Mouse (Mus musculus) limb, embryonic 12.5 days (tissue): ENCODE measurements around the gene Tgm2. TPM values are rescaled to one million over a fixed set of nuclear protein-coding genes. Genes with fewer than 3 reads are reported as not detected.

ENCODE experiments used
- ATAC-seq: fragments of 200-750 bp; cut with Nextera tagmentation; 2 replicates; pipeline ENCODE4 v1.8.0; 2017; ENCODE audit warnings: low read depth, moderate TSS enrichment; ENCODE audit not compliant: insufficient number of reproducible peaks, insufficient read depth, low FRiP score, low TSS enrichment
- H3K27ac ChIP-seq: fragments of 300-500 bp; sonication (generic); 2 replicates; pipeline ENCODE4 v1.5.1; 2016; ENCODE audit warnings: mild to moderate bottlenecking, moderate library complexity
- H3K27me3 ChIP-seq: fragments of 300-500 bp; sonication (generic); 2 replicates; pipeline ENCODE4 v1.6.1; 2016; ENCODE audit warnings: mild to moderate bottlenecking, moderate library complexity
- H3K36me3 ChIP-seq: fragments of 300-500 bp; sonication (generic); 2 replicates; pipeline ENCODE4 v1.6.1; 2016; ENCODE audit warnings: mild to moderate bottlenecking, moderate library complexity
- H3K4me1 ChIP-seq: fragments of 300-500 bp; sonication (generic); replicated peaks from 2 replicates; pipeline ENCODE4 v1.6.1; 2016
- H3K4me2 ChIP-seq: fragments of 300-500 bp; sonication (generic); 2 replicates; pipeline ENCODE4 v1.6.1; 2016; ENCODE audit warnings: mild to moderate bottlenecking, moderate library complexity
- H3K4me3 ChIP-seq: fragments of 300-500 bp; sonication (generic); replicated peaks from 2 replicates; pipeline ENCODE4 v1.5.1; 2016; ENCODE audit warnings: mild to moderate bottlenecking
- H3K9ac ChIP-seq: fragments of 300-500 bp; sonication (generic); replicated peaks from 2 replicates; pipeline ENCODE4 v1.6.1; 2016; ENCODE audit warnings: mild to moderate bottlenecking, moderate library complexity
- H3K9me3 ChIP-seq: fragments of 300-500 bp; sonication (generic); 2 replicates; pipeline ENCODE4 v1.6.1; 2016; ENCODE audit warnings: mild to moderate bottlenecking, moderate library complexity
- WGBS: fragments of 180-500 bp; shearing (Covaris S2); methylation state at CpG from one replicate; pipeline ENCODE4 v1.1.7; 2016; 5-methylcytosine and 5-hydroxymethylcytosine counted together
- polyA plus RNA-seq: library from polyadenylated mRNA; unstranded; fragments of >200 nt; fragmentation: Nextera tagmentation; extraction: Ambion mirVana; gene quantifications from 2 replicates; pipeline ENCODE4 v1.2.1, GENCODE M21; 2016

Tgm2 gene
- polyA plus RNA-seq, 1 experiment from 2014 or later: 2.6 TPM

DNA sequence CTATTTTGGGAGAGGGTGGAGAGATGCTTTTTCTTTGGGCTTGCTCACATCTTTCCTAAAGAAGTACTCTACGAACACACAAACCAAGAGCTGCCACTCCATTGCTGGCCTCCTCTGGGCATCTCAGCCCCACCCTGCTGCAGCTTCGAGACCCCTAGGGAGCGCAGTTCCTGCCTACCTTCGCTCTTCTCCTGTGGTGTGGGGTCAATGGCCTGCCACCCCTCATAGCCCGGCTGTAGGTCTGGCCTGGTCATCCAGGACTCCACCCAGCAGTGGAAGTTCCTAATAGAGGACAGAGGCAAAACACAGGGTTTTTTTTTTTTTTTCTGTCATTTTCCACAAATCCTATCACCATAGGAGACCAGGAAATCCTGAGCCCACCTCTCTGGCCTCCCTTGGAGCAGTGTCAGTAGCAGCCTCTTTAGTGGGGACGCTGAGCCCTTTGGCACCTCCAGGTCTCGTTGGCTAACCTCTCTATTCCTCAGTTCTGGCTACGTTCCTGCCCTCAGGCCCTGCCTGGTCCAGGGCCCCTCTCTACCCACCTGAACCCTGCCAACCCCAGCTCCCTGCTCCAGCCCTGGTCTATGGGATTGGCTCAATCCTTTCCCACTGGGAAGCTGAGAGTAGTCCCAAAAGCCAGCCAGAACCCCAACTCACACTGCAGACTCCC, 17.6 kb downstream of the Tgm2 start:
- no peaks in the 10 kb centered on the region for H3K27me3 ChIP-seq
- H3K4me3 ChIP-seq: no peak overlapping the region
- no peak for ATAC-seq
- H3K9ac ChIP-seq: no peak overlapping the region
- H3K9me3 ChIP-seq: no peaks in the 10 kb centered on the region
- H3K27ac ChIP-seq: no peak overlapping the region
- H3K36me3 ChIP-seq: no peaks in the 10 kb centered on the region
- H3K4me1 ChIP-seq: peaks cover 21% of the 10 kb centered on the region
- H3K4me2 ChIP-seq: no peak overlapping the region
- WGBS: 76% methylated on average over 8 of the region's 8 CpGs

- Histone ChIP-seq H3K4me1 (peaks cover 21% of the 10 kb centered on the region), H3K27me3 (no peaks in the 10 kb centered on the region), H3K4me2 (no peak overlapping the region), H3K9me3 (no peaks in the 10 kb centered on the region), H3K9ac (no peak overlapping the region), H3K36me3 (no peaks in the 10 kb centered on the region), H3K27ac (no peak overlapping the region), H3K4me3 (no peak overlapping the region)
- 88% methylated on average over 7 of the region's 7 CpGs for WGBS
- no peak for ATAC-seq
Observed at GRCm38 (mm10) chr2:158127872-158128271, 18.4 kb downstream of the Tgm2 start.

DNA sequence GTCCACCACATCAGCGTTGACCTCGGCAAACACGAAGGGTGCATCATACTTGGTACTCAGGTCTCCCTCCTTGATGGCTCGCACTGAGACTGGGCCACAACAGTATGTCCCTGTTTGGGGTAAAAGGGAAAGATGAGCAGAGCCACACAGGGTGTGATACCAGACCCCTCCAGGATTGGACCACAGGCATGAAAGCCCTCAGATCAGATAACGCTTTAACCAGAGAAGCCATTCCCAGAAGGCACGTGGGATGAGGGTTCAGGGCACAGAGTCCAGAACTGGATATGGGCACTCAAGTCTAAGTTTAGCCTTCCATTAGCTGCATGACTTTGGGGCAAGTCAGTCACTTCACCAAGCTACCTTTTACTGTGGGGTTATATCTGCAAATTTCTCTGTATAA, 19.0 kb downstream of the Tgm2 start:
- no peak for ATAC-seq
- H3K36me3 ChIP-seq: no peaks in the 10 kb centered on the region
- no peak overlapping the region for H3K27ac ChIP-seq
- no peaks in the 10 kb centered on the region for H3K27me3 ChIP-seq
- no peak overlapping the region for H3K4me2 ChIP-seq
- no peak overlapping the region for H3K4me3 ChIP-seq
- WGBS: 83% methylated on average over 6 of the region's 6 CpGs
- no peaks in the 10 kb centered on the region for H3K9me3 ChIP-seq
- H3K9ac ChIP-seq: no peak overlapping the region
- H3K4me1 ChIP-seq: peaks cover 21% of the 10 kb centered on the region

DNA sequence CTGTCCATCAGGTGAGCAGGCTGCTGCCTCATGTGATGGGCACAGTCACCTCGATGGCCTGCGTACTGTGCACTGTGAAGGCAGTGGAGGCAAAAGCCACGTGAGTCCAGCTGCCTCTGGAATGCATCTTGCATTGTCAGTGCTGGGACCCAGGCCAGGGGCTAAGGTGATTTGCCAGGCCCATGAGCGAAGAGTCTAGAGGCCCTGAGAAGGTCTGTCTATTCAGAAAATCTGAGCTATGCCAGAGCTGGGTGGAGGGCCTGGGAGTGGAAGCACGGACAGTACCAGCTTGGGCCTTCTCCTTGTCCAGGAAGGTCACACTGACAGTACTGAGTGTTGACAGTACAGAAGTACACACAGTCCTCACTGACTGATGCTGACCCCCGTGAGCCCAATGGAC, 23.4 kb downstream of the Tgm2 start:
- Histone ChIP-seq H3K27me3 (no peaks in the 10 kb centered on the region), H3K4me2 (no peak overlapping the region), H3K36me3 (no peaks in the 10 kb centered on the region), H3K9me3 (no peaks in the 10 kb centered on the region), H3K4me1 (peaks cover 5% of the 10 kb centered on the region; the same call in 1 of the 2 replicates), H3K4me3 (no peak overlapping the region), H3K27ac (no peak overlapping the region), H3K9ac (no peak overlapping the region)
- ATAC-seq: no peak
- 85% methylated on average over 6 of the region's 6 CpGs for WGBS

DNA sequence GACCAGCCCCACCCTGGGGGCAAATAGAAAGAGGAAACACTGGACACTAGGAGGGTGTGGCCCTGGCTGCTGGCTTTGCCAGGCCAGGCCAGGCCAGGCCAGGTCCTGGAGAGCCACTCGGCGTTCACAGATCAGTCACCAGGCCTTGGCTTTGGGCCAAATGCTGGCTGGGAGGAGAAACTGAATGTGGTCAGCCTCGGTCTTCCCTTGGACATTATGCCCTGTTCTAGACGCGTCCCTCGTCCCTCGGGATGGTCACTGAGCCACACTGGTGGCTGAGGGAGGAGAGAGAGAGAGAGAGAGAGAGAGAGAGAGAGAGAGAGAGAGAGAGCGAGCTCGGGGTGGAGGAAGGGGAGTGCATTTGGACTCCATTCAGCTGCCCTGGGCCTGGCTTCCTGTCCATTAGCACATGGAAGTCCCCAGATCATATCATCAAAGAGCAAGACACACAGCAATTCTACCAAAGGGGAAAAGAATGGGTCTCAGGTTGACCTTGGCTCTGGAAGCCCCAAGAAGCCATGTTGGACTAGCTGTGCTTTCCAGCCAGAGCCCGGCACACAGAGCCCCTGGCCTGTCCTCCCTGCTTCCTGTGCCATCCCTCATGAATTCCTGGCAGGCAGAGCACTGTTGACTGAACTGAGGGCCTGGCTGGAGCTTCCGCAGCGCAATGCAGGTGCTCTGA, 24.4 kb downstream of the Tgm2 start:
- Histone ChIP-seq H3K27me3 (no peaks in the 10 kb centered on the region), H3K4me1 (peaks cover 5% of the 10 kb centered on the region; the same call in 1 of the 2 replicates), H3K4me3 (no peak overlapping the region), H3K27ac (no peak overlapping the region), H3K9me3 (no peaks in the 10 kb centered on the region), H3K9ac (no peak overlapping the region), H3K4me2 (no peak overlapping the region), H3K36me3 (no peaks in the 10 kb centered on the region)
- WGBS: 66% methylated on average over 12 of the region's 12 CpGs
- peak; percentile 21; the same call in 1 of the 2 replicates for ATAC-seq

DNA sequence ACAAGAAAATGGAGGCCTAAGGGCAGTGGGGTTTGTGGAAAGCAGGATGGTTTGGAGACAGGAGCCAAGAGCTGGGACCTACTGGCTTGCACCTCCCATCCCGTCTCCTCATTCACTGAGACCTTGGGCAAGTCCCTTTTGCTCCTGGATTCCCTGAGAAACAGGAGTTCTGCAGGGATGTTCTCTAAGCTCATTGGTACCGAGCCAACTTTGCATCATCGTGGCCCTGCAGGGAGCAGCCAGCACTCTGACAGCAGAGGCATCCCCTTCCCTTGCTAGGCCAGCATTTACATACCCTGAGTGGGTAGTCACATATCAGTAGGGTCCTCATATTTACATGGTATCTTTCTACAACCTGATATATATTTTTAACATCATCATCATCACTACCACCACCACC, 25.4 kb downstream of the Tgm2 start:
- no peak overlapping the region for H3K4me3 ChIP-seq
- H3K4me1 ChIP-seq: peaks cover 14% of the 10 kb centered on the region
- WGBS: 80% methylated on average over 3 of the region's 3 CpGs
- no peaks in the 10 kb centered on the region for H3K9me3 ChIP-seq
- H3K36me3 ChIP-seq: no peaks in the 10 kb centered on the region
- H3K9ac ChIP-seq: no peak overlapping the region
- no peak overlapping the region for H3K27ac ChIP-seq
- H3K27me3 ChIP-seq: no peaks in the 10 kb centered on the region
- ATAC-seq: no peak
- no peak overlapping the region for H3K4me2 ChIP-seq

GRCm38 (mm10) chr2:158120211-158120610, 26.0 kb downstream of the Tgm2 start:
- Histone ChIP-seq H3K27me3 (no peaks in the 10 kb centered on the region), H3K4me3 (no peak overlapping the region), H3K9ac (no peak overlapping the region), H3K36me3 (no peaks in the 10 kb centered on the region), H3K9me3 (no peaks in the 10 kb centered on the region), H3K4me2 (no peak overlapping the region), H3K27ac (no peak overlapping the region), H3K4me1 (peaks cover 14% of the 10 kb centered on the region)
- WGBS: 67% methylated on average over 8 of the region's 8 CpGs
- no peak for ATAC-seq

DNA sequence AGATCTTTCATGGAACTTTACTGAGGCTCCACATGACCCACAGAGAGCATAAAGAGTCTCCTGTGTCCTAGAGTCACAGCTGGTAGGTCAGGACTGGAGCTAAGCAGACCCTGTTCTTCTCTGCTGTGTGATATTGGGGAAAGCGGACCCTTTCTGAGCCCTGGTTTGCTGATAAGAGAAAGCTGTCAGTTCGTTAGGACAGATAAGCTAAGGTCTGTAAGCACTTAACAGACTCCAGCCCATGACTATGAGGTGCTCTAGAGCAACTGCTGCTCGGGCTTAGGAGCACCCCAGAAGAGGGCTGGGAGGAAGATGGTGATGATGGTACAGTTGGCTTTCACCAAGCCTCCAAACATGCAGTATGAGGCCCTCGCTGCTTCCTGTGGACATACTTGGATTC, 27.1 kb downstream of the Tgm2 start:
- WGBS: 76% methylated on average over 4 of the region's 4 CpGs
- H3K4me3 ChIP-seq: no peak overlapping the region
- H3K9me3 ChIP-seq: no peaks in the 10 kb centered on the region
- H3K27ac ChIP-seq: no peak overlapping the region
- ATAC-seq: no peak
- no peak overlapping the region for H3K4me2 ChIP-seq
- H3K9ac ChIP-seq: no peak overlapping the region
- no peaks in the 10 kb centered on the region for H3K36me3 ChIP-seq
- H3K4me1 ChIP-seq: peaks cover 14% of the 10 kb centered on the region
- H3K27me3 ChIP-seq: no peaks in the 10 kb centered on the region

DNA sequence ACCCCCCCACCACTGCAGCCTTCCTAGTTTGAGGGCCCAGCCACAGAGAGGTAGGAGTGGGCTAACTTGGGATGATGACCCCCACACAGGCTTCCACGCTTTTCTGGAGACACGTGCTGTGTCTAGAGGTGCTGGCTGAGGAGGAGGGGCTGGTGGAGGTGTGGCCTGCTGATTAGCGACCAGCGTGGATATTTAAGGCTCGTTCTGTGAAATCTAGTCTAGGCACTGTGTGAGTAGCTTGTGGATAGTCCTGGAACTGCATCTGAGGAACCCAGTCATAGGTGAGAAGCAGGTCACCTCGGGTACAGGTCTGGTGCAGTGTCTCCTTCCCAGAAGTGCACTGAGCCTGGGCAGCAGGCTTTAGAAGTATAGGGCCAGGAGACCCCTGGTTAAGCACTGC, 29.6 kb downstream of the Tgm2 start:
- no peak overlapping the region for H3K4me2 ChIP-seq
- no peak overlapping the region for H3K9ac ChIP-seq
- H3K4me1 ChIP-seq: peaks cover 19% of the 10 kb centered on the region
- no peak for ATAC-seq
- H3K4me3 ChIP-seq: no peak overlapping the region
- 45% methylated on average over 6 of the region's 6 CpGs for WGBS
- no peaks in the 10 kb centered on the region for H3K27me3 ChIP-seq
- H3K36me3 ChIP-seq: no peaks in the 10 kb centered on the region
- peak overlapping the region; percentile 2; the same call in 1 of the 2 replicates for H3K27ac ChIP-seq
- H3K9me3 ChIP-seq: no peaks in the 10 kb centered on the region

GRCm38 (mm10) chr2:158115838-158116453, 30.3 kb downstream of the Tgm2 start:
- ATAC-seq: no peak
- H3K27ac ChIP-seq: peak overlapping the region; percentile 2; the same call in 1 of the 2 replicates

GRCm38 (mm10) chr2:158114931-158115330, 31.3 kb downstream of the Tgm2 start:
- peaks cover 17% of the 10 kb centered on the region for H3K4me1 ChIP-seq
- no peak overlapping the region for H3K9ac ChIP-seq
- no peak for ATAC-seq
- no peak overlapping the region for H3K4me2 ChIP-seq
- no peaks in the 10 kb centered on the region for H3K9me3 ChIP-seq
- no peaks in the 10 kb centered on the region for H3K36me3 ChIP-seq
- no peak overlapping the region for H3K27ac ChIP-seq
- no peak overlapping the region for H3K4me3 ChIP-seq
- H3K27me3 ChIP-seq: no peaks in the 10 kb centered on the region
- WGBS: 60% methylated on average over 5 of the region's 5 CpGs

More at GRCm38 (mm10) chr2:158115838-158116453, 30.3 kb downstream of the Tgm2 start:
- H3K4me3 ChIP-seq: no peak overlapping the region
- H3K9me3 ChIP-seq: no peaks in the 10 kb centered on the region
- peaks cover 16% of the 10 kb centered on the region for H3K4me1 ChIP-seq
- no peaks in the 10 kb centered on the region for H3K36me3 ChIP-seq
- no peak overlapping the region for H3K9ac ChIP-seq
- WGBS: 86% methylated on average over 3 of the region's 3 CpGs
- no peaks in the 10 kb centered on the region for H3K27me3 ChIP-seq
- no peak overlapping the region for H3K4me2 ChIP-seq
